Mouse (Mus musculus) layer of hippocampus, adult 8-10 months (tissue): ENCODE data around the gene Adra1b. TPM values are rescaled to one million over a fixed set of nuclear protein-coding genes. Genes with fewer than 3 reads are reported as not detected.

ENCODE experiments used
- DNase-seq, 2 experiments: peaks; one replicate each; pipeline ENCODE4 v3.0.0; 2022; ENCODE audit warnings: low spot score in 2 of 2
- total RNA-seq, 4 experiments: library from RNA; stranded (reverse); gene quantifications; 2 replicates each; pipeline ENCODE4 v1.2.4; 2022

Gene Adra1b
- total RNA-seq, 4 experiments from 2014 or later: 3.8 to 4.4 (median 3.9) TPM

DNA sequence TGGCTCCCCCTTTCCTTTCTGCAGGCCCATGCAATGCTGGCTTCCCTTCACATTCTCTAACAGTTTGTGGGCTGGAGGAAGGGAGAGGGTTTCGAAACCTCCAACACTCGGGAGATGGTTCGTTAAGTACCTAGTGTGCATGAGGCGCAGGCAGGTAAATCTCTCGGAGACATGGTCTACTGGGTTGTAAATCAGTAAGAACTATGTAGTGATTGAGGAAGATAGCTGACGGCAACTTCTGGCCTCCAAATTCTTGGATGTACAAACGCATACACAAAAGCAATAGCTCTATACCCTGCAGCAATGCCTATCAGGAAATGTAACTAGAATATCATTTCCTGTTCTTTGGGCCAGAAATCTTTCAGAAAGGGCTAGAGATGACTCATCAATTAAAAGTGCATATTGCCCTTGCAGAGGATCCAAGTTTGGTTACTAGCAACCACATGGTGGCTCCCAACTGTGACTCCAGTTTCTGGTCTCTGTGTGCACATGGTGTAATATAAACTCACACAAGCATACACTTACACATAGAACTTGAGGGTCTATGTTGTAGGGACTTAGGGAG, 172.2 kb downstream of the Adra1b start:
- peak in 1 of 2 experiments; percentile 26 for DNase-seq

DNA sequence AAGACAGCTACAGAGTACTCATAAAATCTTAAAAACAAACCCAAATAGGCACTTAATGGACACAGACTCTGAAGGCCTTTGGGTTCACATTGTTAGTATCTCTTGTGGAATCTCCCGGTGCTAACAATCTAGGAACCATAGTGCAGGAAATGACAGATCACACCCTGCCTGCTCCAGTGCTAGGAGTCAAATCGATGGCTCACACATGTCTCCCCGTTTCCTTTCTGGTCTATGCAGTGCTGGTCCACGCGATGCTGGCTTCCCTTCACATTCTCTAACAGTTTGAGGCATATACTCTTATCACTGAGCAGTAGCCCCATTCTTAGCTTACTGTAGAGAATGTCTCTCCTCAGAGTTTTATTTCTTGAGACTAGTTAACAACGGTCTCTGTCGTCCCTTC, 173.2 kb downstream of the Adra1b start:
- DNase-seq: no peak

Other genes starting within 250 kb of the Adra1b start
- gene Pwwp2a, start 219.2 kb downstream of the Adra1b start, total RNA-seq: 10 to 100 TPM; 65.0 to 71.6 (median 68.6) TPM
- 10 to 100 TPM; 56.2 to 68.4 (median 62.7) TPM for gene Ttc1, start 153.2 kb downstream of the Adra1b start, total RNA-seq